Mouse (Mus musculus): ENCODE measurements at regions not wholly inside any gene's neighbourhood (a gene's known extent, or its start where the extent isn't known, plus 50 kb on each side); places are given as distances from the start of the nearest gene placed in this dataset.

- TF ChIP-seq CTCF (conservative IDR thresholded peaks at IDR 0.05; ENCODE audit: low read length), result no peak
- TF ChIP-seq POU5F1 (IDR thresholded peaks at IDR 0.05; ENCODE audit: borderline replicate concordance, low read length), result no peak
- no peak for TF ChIP-seq NANOG (IDR thresholded peaks at IDR 0.05; ENCODE audit: borderline replicate concordance, low read length)
Observed at GRCm38 (mm10) chr6:84466223-84466622, 127.5 kb downstream of the Cyp26b1 start.

All from E14TG2a.4 (cell line).